Mouse (Mus musculus) limb, embryonic 12.5 days (tissue): ENCODE results near the gene Orai1. TPM values are rescaled to one million over a fixed set of nuclear protein-coding genes. Genes with fewer than 3 reads are reported as not detected.

ENCODE experiments used
- ATAC-seq: fragments of 200-750 bp; cut with Nextera tagmentation; 2 replicates; pipeline ENCODE4 v1.8.0; 2017; ENCODE audit warnings: low read depth, moderate TSS enrichment; ENCODE audit not compliant: insufficient number of reproducible peaks, insufficient read depth, low FRiP score, low TSS enrichment
- H3K27ac ChIP-seq: fragments of 300-500 bp; sonication (generic); 2 replicates; pipeline ENCODE4 v1.5.1; 2016; ENCODE audit warnings: mild to moderate bottlenecking, moderate library complexity
- H3K27me3 ChIP-seq: fragments of 300-500 bp; sonication (generic); 2 replicates; pipeline ENCODE4 v1.6.1; 2016; ENCODE audit warnings: mild to moderate bottlenecking, moderate library complexity
- H3K36me3 ChIP-seq: fragments of 300-500 bp; sonication (generic); 2 replicates; pipeline ENCODE4 v1.6.1; 2016; ENCODE audit warnings: mild to moderate bottlenecking, moderate library complexity
- H3K4me1 ChIP-seq: fragments of 300-500 bp; sonication (generic); replicated peaks from 2 replicates; pipeline ENCODE4 v1.6.1; 2016
- H3K4me2 ChIP-seq: fragments of 300-500 bp; sonication (generic); 2 replicates; pipeline ENCODE4 v1.6.1; 2016; ENCODE audit warnings: mild to moderate bottlenecking, moderate library complexity
- H3K4me3 ChIP-seq: fragments of 300-500 bp; sonication (generic); replicated peaks from 2 replicates; pipeline ENCODE4 v1.5.1; 2016; ENCODE audit warnings: mild to moderate bottlenecking
- H3K9ac ChIP-seq: fragments of 300-500 bp; sonication (generic); replicated peaks from 2 replicates; pipeline ENCODE4 v1.6.1; 2016; ENCODE audit warnings: mild to moderate bottlenecking, moderate library complexity
- H3K9me3 ChIP-seq: fragments of 300-500 bp; sonication (generic); 2 replicates; pipeline ENCODE4 v1.6.1; 2016; ENCODE audit warnings: mild to moderate bottlenecking, moderate library complexity
- WGBS: fragments of 180-500 bp; shearing (Covaris S2); methylation state at CpG from one replicate; pipeline ENCODE4 v1.1.7; 2016; 5-methylcytosine and 5-hydroxymethylcytosine counted together
- polyA plus RNA-seq: library from polyadenylated mRNA; unstranded; fragments of >200 nt; fragmentation: Nextera tagmentation; extraction: Ambion mirVana; gene quantifications from 2 replicates; pipeline ENCODE4 v1.2.1, GENCODE M21; 2016

The Orai1 gene
- polyA plus RNA-seq, 1 experiment from 2014 or later: 14.6 TPM

DNA sequence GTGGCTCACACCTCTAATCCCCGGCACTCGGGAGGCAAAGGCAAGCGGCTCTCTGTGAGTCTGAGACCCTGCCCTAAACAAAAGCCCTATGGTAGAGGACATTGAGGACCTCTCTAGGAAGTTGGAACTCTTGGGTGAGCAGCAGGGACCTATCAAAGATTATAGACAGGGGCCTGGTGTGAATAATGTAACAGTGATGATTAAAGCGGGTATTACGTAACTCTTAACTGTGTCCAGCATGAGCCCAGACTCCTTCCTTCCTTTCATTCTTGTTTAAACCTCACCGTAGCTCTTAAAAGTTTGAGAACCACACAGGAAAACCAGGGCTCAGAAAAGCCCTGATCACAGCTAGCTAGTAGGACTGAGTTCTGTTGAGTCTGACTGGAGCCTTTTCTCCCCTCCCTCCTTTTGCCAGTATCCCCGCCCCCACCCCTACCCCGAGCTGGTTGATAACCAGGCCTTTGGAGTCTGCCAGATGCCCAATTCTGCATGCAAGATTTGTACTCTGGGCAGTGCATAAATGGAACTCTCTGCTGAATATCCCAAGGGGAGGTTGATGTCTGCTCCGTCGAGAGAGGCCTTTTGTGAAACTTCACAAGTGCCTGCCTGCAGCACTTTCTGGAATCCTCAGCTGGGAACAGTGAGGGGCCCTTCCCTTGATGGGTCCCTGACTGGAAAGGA is 4.6 kb downstream of the Orai1 start:
- H3K9ac ChIP-seq: no peak overlapping the region; the same call in 1 of the 2 replicates

DNA sequence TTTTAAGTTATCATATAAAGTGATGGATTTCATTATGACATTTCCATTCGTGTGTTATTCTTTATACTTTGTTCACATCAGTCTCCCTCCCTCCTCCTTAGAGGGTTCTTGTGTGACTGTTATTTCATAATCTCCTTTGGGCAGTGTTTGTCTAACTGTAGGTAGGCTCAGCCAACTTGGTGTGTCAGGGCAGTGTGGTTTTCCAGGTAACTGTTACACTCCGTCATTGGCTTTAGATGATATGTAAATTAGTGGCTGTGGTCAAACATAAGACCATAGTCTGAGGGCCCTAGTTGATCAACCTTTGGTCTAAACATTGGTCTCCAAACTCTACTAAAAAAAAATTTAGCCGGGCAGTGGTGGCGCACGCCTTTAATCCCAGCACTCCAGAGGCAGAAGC is 5.6 kb downstream of the Orai1 start:
- no peak overlapping the region for H3K4me2 ChIP-seq
- no peak overlapping the region for H3K4me3 ChIP-seq
- H3K9me3 ChIP-seq: no peaks in the 10 kb centered on the region
- H3K27ac ChIP-seq: no peak overlapping the region
- H3K9ac ChIP-seq: no peak overlapping the region
- no peak for ATAC-seq
- peaks cover 41% of the 10 kb centered on the region for H3K4me1 ChIP-seq
- H3K27me3 ChIP-seq: no peaks in the 10 kb centered on the region
- WGBS: 95% methylated on average over 5 of the region's 5 CpGs
- no peaks in the 10 kb centered on the region for H3K36me3 ChIP-seq

More for the DNA sequence above, 4.6 kb downstream of the Orai1 start:
- no peak for ATAC-seq
- Histone ChIP-seq H3K4me2 (peak overlapping the region; percentile 15; the same call in 1 of the 2 replicates), H3K27me3 (no peaks in the 10 kb centered on the region), H3K9me3 (no peaks in the 10 kb centered on the region), H3K36me3 (no peaks in the 10 kb centered on the region), H3K4me1 (peaks cover 38% of the 10 kb centered on the region), H3K4me3 (no peak overlapping the region), H3K27ac (peak overlapping the region; percentile 66)
- WGBS: 54% methylated on average over 10 of the region's 10 CpGs

DNA sequence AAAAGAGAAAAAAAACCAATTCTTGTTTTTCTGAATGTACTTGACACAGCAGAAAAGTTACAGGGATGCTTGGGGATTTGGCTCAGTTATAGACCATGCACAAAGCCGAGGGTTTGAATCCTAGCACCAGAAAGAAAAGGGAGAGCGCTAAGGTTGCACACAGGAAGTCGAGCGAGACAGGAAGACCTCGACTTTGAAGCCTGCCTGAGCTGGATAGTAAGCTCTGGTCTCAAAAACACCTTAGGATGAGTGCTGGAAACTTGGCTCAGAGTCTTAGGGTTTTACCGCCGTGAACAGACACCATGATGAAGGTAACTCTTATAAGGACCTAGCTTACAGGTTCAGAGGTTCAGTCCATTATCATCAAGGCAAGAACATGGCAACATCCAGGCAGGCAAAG is 6.6 kb downstream of the Orai1 start:
- Histone ChIP-seq H3K27ac (no peak overlapping the region), H3K27me3 (no peaks in the 10 kb centered on the region), H3K36me3 (no peaks in the 10 kb centered on the region), H3K4me2 (no peak overlapping the region), H3K9ac (no peak overlapping the region), H3K9me3 (no peaks in the 10 kb centered on the region), H3K4me1 (peaks cover 35% of the 10 kb centered on the region), H3K4me3 (no peak overlapping the region)
- 83% methylated on average over 7 of the region's 7 CpGs for WGBS
- no peak for ATAC-seq

DNA sequence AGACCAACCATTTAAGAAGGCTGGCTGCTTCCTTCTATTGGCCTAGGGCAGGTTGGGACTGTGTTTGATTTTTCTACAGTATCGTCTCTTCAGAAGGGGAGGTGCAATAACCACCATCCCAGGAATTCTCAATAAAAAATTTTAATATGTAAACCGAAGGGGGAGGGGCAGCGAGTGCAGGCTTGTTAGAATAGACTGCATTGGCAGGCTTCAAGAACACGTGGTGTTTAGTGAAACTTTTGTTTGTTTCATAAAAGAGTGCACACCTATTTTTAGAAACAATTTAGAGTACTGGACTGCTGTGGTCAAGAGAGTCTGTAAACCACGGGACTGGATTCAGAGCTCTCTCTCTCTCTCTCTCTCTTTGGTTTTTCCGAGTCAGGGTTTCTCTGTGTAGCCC is 8.2 kb downstream of the Orai1 start:
- Histone ChIP-seq H3K4me2 (no peak overlapping the region), H3K27ac (no peak overlapping the region), H3K4me1 (peaks cover 40% of the 10 kb centered on the region), H3K4me3 (no peak overlapping the region), H3K9ac (no peak overlapping the region), H3K27me3 (no peaks in the 10 kb centered on the region), H3K36me3 (no peaks in the 10 kb centered on the region), H3K9me3 (no peaks in the 10 kb centered on the region)
- 70% methylated on average over 6 of the region's 6 CpGs for WGBS
- ATAC-seq: no peak

DNA sequence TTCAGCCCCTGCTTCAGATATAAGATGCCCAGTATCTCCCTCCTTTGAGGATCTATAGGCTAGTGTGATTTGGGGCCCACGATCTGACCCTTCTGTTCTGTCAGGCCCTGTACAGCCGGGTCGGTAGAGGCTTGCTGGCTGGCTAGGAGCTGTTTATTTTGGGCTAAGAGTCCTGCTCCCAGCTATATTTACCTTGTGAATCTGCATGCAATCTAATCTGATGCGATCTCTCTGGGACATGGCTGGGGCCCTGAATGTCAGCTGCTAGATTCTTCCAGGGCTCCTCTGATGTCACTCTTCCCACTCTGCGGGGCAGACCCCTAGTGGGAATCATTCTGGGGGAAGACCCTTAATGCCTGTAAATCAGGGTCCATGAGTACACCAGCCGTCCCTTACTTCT is 9.4 kb downstream of the Orai1 start:
- no peaks in the 10 kb centered on the region for H3K27me3 ChIP-seq
- H3K36me3 ChIP-seq: peaks cover 4% of the 10 kb centered on the region; the same call in 1 of the 2 replicates
- no peak for ATAC-seq
- no peak overlapping the region for H3K9ac ChIP-seq
- H3K27ac ChIP-seq: no peak overlapping the region
- WGBS: 92% methylated on average over 6 of the region's 6 CpGs
- H3K9me3 ChIP-seq: no peaks in the 10 kb centered on the region
- H3K4me3 ChIP-seq: no peak overlapping the region
- H3K4me1 ChIP-seq: peaks cover 29% of the 10 kb centered on the region
- H3K4me2 ChIP-seq: no peak overlapping the region

DNA sequence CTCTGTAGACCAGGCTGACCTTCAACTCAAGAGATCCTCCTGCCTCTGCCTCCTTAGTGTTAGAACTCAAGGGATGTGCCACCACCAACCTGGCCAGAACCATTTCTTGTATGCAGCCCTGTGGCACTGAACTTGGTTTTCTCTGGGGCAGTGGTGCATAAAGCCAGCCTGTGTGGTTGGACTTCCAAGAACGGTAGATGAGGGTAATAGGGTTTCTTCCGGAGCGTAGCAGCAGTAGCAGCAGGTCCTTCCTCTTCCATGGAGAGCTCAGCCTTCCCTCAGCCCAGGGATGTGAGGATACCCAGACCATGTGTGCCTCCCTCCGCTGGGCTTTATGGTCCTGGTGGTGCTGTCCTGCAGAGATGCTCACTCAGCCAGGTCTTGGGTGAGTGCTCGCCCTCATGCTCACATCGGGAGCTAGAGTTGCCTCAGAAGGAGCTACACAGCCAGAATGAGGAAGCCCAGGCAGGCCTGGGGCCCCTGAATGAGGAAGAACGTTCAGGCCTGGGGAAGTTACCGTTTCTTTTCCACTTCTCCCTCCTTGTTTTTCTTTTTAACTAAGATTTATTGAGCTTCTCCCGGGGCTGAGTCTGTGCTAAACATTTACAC is 10.2 kb downstream of the Orai1 start:
- no peak overlapping the region for H3K4me3 ChIP-seq
- no peaks in the 10 kb centered on the region for H3K27me3 ChIP-seq
- H3K9me3 ChIP-seq: no peaks in the 10 kb centered on the region
- H3K36me3 ChIP-seq: peaks cover 11% of the 10 kb centered on the region; the same call in 1 of the 2 replicates
- H3K4me2 ChIP-seq: no peak overlapping the region
- 66% methylated on average over 9 of the region's 9 CpGs for WGBS
- H3K4me1 ChIP-seq: peaks cover 21% of the 10 kb centered on the region
- H3K27ac ChIP-seq: no peak overlapping the region
- ATAC-seq: no peak
- H3K9ac ChIP-seq: no peak overlapping the region; the same call in 1 of the 2 replicates

DNA sequence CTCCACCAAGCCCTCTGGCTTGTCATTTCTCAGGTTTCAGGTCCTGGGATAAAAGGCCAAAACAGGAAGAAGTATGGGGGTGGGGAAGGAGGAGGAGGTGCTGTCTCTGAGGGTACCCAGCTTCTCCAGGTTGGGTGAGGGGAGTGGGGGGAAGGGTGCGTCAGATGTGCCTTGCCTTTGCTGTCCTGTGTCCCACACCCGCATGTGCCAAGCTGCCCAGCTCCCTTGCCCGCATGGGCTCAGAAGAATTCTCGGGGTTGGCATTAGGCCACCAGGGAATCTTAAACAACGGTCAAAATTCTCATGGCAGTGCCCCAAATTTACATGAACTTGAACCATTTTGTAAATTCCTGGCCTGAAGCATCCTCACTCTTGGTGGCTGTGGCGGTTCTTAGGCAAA is 11.5 kb downstream of the Orai1 start:
- no peak overlapping the region for H3K4me2 ChIP-seq
- H3K9ac ChIP-seq: no peak overlapping the region
- peaks cover 21% of the 10 kb centered on the region for H3K4me1 ChIP-seq
- H3K9me3 ChIP-seq: 0 out of 2 replicates have a peak, but pooled peaks cover 4% of the 10 kb centered on the region
- H3K27ac ChIP-seq: no peak overlapping the region
- 55% methylated on average over 6 of the region's 6 CpGs for WGBS
- no peaks in the 10 kb centered on the region for H3K27me3 ChIP-seq
- H3K4me3 ChIP-seq: no peak overlapping the region
- peaks cover 22% of the 10 kb centered on the region for H3K36me3 ChIP-seq
- ATAC-seq: no peak

DNA sequence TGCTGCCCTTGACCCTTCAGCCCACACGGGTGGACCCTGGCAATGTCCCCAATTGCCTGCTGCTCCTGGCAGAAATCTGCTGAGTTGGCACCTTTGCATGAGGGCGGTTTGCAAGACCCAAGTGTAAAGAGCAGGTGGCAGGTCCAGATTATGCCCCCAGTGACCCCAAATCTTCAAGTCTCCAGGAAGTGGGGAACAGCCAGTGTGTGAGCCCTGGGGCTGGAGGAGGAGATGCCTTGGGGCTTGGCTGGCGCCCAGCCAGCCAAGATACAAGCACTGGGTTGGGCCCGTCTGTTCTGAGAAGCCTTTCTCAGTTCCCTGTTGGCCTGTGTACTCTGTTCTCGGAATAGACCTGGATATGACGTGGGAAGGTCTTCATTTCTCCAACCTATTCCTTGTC is 12.6 kb downstream of the Orai1 start:
- Histone ChIP-seq H3K27me3 (no peaks in the 10 kb centered on the region), H3K4me1 (peaks cover 21% of the 10 kb centered on the region), H3K27ac (no peak overlapping the region), H3K36me3 (peaks cover 32% of the 10 kb centered on the region), H3K9me3 (0 out of 2 replicates have a peak, but pooled peaks cover 6% of the 10 kb centered on the region), H3K9ac (no peak overlapping the region), H3K4me3 (no peak overlapping the region), H3K4me2 (no peak overlapping the region)
- ATAC-seq: no peak
- WGBS: 73% methylated on average over 6 of the region's 6 CpGs

DNA sequence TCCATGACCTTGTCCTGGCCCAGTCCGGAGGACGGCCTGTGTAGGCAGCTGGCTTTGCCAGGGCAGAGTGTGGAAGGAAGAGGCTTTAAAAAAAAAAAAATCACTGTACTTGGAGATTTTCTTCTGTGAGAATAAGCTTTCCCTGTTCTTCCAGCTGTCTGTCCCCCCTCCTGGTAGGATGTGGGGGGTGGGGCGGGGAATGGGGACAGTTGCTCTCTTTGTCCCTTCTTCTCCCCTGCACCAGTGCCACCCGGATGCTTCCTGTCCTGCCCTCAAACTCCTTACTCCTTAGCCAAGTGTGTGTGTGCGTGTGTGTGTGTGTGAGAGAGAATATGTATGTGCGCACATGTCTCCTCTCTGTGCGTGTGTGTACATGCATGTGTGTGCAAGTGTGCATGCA is 14.9 kb downstream of the Orai1 start:
- Histone ChIP-seq H3K9me3 (0 out of 2 replicates have a peak, but pooled peaks cover 6% of the 10 kb centered on the region), H3K27me3 (no peaks in the 10 kb centered on the region), H3K36me3 (peaks cover 32% of the 10 kb centered on the region), H3K4me3 (no peak overlapping the region), H3K27ac (peak overlapping the region; percentile 12; the same call in 1 of the 2 replicates), H3K4me1 (peaks cover 15% of the 10 kb centered on the region), H3K4me2 (no peak overlapping the region), H3K9ac (no peak overlapping the region)
- ATAC-seq: no peak
- 93% methylated on average over 7 of the region's 7 CpGs for WGBS

DNA sequence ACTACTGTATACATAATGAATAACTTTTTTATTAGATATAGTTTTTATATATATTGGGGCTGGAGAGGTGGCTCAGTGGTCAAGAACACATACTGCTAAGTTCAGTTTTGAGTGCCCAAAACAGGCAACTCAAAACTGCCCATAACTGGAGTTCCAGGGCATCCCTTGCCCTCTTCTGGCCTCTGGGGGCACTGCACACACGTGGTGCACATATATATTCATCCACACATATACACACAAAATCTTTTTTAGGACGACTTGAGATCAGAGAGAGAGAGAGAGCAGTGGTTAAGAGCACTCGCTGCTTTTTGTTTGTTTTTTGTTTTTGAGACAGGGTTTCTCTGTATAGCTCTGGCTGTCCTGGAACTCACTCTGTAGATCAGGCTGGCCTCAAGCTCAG is 16.4 kb downstream of the Orai1 start:
- Histone ChIP-seq H3K36me3 (peaks cover 32% of the 10 kb centered on the region), H3K4me2 (no peak overlapping the region), H3K4me1 (peaks cover 12% of the 10 kb centered on the region), H3K4me3 (no peak overlapping the region), H3K9me3 (0 out of 2 replicates have a peak, but pooled peaks cover 6% of the 10 kb centered on the region), H3K27ac (no peak overlapping the region), H3K27me3 (no peaks in the 10 kb centered on the region), H3K9ac (no peak overlapping the region)
- WGBS: 97% methylated on average over 3 of the region's 3 CpGs
- no peak for ATAC-seq

DNA sequence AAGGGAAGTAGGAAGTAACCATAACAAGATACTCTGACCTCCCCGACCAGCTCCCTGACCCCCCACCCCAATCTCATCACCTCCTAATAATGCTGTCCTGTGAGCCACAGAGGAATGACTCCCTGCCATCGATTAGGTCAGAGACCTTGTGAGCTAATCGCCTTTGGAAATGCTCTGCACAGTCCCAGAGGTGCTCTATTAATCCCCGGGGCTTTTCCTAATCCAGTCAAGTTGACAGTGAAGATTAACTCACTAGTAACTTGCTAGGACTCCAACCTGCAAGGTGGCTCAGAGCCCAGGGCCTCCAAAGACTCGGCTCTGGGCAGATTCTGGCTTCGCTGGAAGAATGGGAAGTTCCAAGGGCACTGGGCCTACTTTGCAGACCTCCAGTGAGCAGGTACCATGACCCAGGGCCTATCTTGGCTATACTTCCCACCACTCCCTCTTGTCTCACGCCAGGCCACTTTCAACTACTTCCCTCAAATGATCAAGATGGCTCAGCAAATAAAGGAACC is 18.8 kb downstream of the Orai1 start:
- no peak for ATAC-seq
- Histone ChIP-seq H3K27me3 (no peaks in the 10 kb centered on the region), H3K4me1 (0 out of 2 replicates have a peak, but pooled peaks cover 4% of the 10 kb centered on the region), H3K9ac (no peak overlapping the region), H3K4me2 (no peak overlapping the region), H3K27ac (no peak overlapping the region), H3K9me3 (0 out of 2 replicates have a peak, but pooled peaks cover 6% of the 10 kb centered on the region), H3K4me3 (no peak overlapping the region), H3K36me3 (peaks cover 32% of the 10 kb centered on the region)
- WGBS: 78% methylated on average over 7 of the region's 7 CpGs
